Mouse (Mus musculus) small intestine, adult 2 months (tissue): ENCODE measurements around the gene Mapkapk5. TPM values are rescaled to one million over a fixed set of nuclear protein-coding genes. Genes with fewer than 3 reads are reported as not detected.

Source experiments
- H3K27ac ChIP-seq: fragments of 200-500 bp; 2 replicates; pipeline ENCODE4 v1.5.1; 2012; ENCODE audit warnings: low read depth, low read length, control low read depth, inconsistent platforms; ENCODE audit not compliant: insufficient read depth
- H3K27me3 ChIP-seq: fragments of 200-500 bp; 2 replicates; pipeline ENCODE4 v1.6.1; 2012; ENCODE audit warnings: mild to moderate bottlenecking, moderate library complexity, low read length, inconsistent platforms; ENCODE audit not compliant: control insufficient read depth, insufficient read depth
- H3K36me3 ChIP-seq: fragments of 200-500 bp; 2 replicates; pipeline ENCODE4 v1.6.1; 2012; ENCODE audit warnings: mild to moderate bottlenecking, low read length, control low read depth, inconsistent platforms; ENCODE audit not compliant: control insufficient read depth, insufficient read depth
- H3K4me1 ChIP-seq: fragments of 200-500 bp; 2 replicates; pipeline ENCODE4 v1.6.1; 2012; ENCODE audit warnings: low read length, inconsistent platforms, mixed read lengths; ENCODE audit not compliant: control insufficient read depth, insufficient read depth, insufficient read length
- H3K4me3 ChIP-seq: fragments of 200-500 bp; 2 replicates; pipeline ENCODE4 v1.5.1; 2012; ENCODE audit warnings: low read depth, mild to moderate bottlenecking, control low read depth, inconsistent platforms, low read length, moderate library complexity
- CTCF ChIP-seq: fragments of 200-500 bp; IDR thresholded peaks from 2 replicates; pipeline ENCODE4 v1.5.1; 2012; ENCODE audit warnings: low read depth, mild to moderate bottlenecking, control low read depth, inconsistent platforms, low read length, moderate library complexity, mixed read lengths; ENCODE audit not compliant: insufficient replicate concordance, insufficient read length; ENCODE audit errors: extremely low read depth
- POLR2A ChIP-seq: fragments of 200-500 bp; IDR thresholded peaks from 2 replicates; pipeline ENCODE4 v1.6.1; 2012; ENCODE audit warnings: low read depth, mild to moderate bottlenecking, control low read depth, inconsistent platforms, low read length, moderate library complexity
- WGBS: fragments of 180-500 bp; shearing (Covaris S2); methylation state at CpG from one replicate; pipeline ENCODE4 v1.1.7; 2018; 5-methylcytosine and 5-hydroxymethylcytosine counted together
- polyA plus RNA-seq: library from polyadenylated mRNA; depleted of rRNA; stranded (reverse); fragments of >200 nt; gene quantifications from 2 replicates; pipeline ENCODE4 v1.2.3, GENCODE M21; 2012; rRNA removed

Gene Mapkapk5
- 20.4 and 36.5 TPM in 2 replicates for polyA plus RNA-seq

DNA sequence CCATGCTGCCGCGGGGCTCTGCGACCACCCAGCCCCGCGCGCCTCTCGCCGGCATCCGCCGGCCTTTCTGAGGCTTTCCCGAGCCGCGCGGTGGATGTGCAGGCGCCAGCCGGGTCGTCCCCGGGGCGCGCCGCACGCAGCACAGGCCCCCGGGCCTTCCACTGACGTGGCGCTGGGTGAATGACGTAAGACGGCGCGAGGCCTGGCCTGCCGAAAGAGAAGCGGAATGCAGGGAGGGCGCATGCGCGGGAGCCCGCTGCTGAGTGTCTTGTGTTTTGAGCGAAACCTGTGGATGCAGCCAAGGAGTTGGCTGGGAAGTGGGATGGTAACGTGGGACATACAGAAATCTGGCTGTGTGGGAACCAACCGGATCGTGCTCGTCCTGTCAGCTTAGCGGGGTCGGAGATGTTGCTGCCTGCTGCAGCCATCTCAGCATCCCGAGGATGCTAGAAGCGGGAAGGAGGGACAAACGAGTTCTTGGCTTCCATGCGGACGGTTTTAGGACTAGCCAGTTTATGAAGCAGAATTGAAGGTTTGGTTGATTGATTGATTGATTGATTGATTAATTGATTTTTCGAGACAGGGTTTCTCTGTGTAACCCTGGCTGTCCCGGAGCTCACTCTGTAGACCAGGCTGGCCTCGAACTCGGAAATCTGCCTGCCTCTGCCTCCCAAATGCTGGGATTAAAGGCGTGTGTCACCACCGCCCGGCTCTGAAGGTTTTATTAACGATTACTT is at the start of gene Mapkapk5:
Gene Mapkapk5, minus strand, starts transcription at position 113 of the 737 bp plus-strand sequence.
- Histone ChIP-seq H3K4me3 (peak within 1 kb of the TSS; percentile 75), H3K27me3 (no peaks in the 10 kb centered on the region; the same call in 1 of the 2 replicates), H3K36me3 (no peaks in the 10 kb centered on the region), H3K4me1 (peaks cover 3% of the 10 kb centered on the region; the same call in 1 of the 2 replicates), H3K27ac (peak within 1 kb of the TSS; percentile 76)
- TF ChIP-seq CTCF (no peak), POLR2A (no peak)
- WGBS: under 1% methylated on average over 55 of the region's 55 CpGs

DNA sequence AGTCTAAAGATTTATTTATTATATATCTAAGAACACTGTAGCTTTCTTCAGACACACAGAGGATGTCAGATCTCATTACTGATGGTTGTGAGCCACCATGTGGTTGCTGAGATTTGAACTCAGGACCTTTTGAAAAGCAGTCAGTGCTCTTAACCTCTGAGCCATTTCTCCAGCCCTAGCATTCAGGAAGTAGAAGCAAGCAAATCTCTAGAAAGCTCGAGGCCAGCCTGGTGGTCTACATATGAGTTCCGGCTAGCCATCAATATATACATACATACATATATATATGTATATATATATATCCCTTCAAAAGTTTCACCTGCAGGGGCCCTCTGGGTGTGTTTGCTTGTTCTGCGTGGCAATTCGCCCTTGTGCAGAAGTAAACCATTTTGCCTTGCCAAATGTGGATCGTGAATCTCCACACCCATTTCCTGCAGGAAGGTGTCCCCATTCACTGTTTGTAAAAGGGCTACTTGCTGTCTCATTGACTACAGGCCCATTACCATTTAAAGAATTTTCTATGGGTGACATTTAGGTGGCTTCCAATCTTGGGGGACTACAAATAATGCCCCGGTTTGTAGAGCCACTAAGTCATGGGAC is 49.1 kb upstream of the Mapkapk5 start:
- Histone ChIP-seq H3K4me1 (peaks cover 6% of the 10 kb centered on the region), H3K27ac (no peak overlapping the region), H3K36me3 (no peaks in the 10 kb centered on the region), H3K4me3 (no peak overlapping the region), H3K27me3 (no peaks in the 10 kb centered on the region)
- TF ChIP-seq CTCF: no peak
- no peak for TF ChIP-seq POLR2A
- WGBS: 37% methylated on average over 6 of the region's 6 CpGs

DNA sequence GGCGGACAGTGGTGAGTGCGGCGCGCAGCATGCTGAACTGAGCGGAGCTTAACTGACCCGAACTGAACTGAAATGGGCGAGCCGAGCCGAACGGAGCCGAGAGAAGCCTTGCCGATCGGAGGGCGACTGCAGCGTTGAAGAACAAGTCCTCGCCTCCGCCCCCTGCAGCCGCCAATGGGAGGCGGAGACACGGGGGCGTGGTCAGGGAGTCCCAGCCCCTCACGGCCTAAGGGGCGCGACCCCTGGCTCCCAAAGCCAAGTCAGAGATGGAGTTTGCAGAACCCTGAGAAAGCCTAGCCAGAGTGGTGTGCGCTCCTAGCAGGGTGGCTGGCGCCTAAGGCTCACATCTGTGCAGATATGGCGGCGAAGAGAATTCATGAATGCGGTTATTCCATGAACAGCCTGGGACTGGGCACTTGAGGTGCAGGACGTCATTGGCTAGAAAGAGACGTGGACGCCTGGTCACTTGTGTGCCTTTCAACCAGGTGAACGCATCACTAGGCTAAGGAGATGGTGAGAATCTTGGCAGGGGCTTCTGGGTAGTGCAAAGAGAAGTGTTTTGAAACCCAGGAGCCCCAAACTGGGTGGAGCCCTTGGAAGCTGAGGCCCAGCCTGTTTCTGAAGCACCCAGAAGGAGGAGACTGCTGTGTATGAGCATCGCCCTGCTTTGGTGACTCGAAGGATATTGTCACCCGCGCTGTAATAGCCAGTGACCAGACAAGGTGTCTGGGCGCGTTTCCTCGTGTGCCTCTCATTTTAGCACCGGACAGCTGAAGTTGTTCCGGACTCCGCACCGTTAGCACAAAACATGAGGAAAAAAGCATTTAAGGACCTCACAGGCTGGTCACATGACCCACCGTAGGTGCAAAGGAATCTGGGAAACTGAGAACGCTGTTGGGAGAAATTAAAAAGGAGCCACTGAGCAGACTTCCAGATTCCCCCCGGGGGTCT is 48.0 kb upstream of the Mapkapk5 start, which contains the start of gene Aldh2:
Gene Aldh2, minus strand, starts transcription at position 374 of the 951 bp plus-strand sequence.
- Histone ChIP-seq H3K27me3 (no peaks in the 10 kb centered on the region), H3K36me3 (no peaks in the 10 kb centered on the region), H3K4me1 (peaks cover 6% of the 10 kb centered on the region), H3K27ac (peak within 1 kb of the TSS; percentile 86), H3K4me3 (peak within 1 kb of the TSS; percentile 79)
- TF ChIP-seq CTCF (no peak), POLR2A (peak; percentile 80)
- WGBS: under 1% methylated on average over 47 of the region's 47 CpGs

DNA sequence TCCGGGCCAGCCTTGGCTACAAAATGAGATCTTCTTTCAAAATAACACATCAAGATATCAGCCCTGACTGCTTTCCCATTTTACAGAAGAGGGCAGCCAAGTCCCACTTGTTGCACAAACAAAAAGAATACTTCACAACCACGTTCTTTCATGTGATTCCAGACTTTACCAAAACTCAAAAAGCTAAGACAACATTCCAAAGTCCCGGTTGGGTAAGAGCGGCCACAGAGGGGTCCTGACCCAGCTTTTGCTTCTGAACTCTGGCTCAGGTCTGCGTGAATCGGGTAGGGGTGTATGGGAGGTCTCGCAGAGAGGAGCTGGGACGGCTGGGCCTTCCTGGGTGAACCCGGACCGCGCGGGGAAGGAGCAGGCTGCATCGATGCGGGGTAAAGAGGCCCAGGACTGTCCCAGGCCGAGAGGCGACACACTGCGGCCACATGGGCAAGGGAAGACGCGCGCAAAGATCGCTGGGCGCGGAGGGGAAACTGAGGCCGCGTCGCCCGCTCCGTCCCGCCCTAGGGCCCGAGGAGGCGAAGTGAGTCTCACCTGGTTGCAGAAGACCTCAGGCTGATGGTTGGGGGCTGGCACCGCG is 47.2 kb upstream of the Mapkapk5 start:
- Histone ChIP-seq H3K36me3 (no peaks in the 10 kb centered on the region), H3K27me3 (no peaks in the 10 kb centered on the region), H3K4me1 (peaks cover 6% of the 10 kb centered on the region), H3K27ac (peak overlapping the region; percentile 86), H3K4me3 (peak overlapping the region; percentile 79)
- WGBS: 5% methylated on average over 33 of the region's 33 CpGs
- no peak for TF ChIP-seq CTCF
- TF ChIP-seq POLR2A: no peak

DNA sequence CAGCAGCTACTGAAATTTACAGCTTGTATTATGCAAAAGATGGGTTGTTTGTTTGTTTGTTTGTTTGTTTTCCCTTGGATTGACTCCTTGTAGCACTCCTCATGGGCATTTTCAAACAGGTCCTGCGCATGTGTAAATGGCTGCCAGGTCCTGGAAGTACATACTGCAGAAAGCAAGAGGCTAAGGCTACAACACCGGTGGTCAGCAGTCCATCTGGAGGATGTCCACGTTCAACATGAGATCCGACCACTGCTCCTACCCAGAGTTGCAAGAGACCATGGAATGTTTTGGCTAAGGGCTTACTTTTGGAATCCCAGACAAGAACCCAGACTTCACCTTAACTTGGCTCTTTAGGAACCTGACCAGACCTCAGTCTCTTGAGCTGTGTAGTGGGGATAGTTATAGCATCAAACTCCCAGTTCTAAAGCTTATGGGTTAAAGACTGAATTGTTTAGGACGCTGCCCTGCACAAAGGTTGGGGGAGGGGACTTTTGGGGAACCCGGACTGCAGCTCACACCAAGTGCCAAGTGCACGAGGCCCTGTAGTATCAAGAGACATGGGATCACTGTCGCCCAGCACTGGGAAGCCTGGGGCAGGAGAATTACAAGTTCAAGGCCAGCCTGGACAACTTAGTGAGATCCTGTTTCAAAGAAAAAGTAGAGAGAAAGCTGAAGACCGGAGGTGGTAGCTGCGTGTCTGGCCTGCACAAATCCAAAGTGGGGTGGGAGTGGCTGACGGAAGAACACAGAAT is 46.5 kb upstream of the Mapkapk5 start:
- H3K4me1 ChIP-seq: peaks cover 6% of the 10 kb centered on the region; the same call in 1 of the 2 replicates
- H3K4me3 ChIP-seq: peak overlapping the region; percentile 79
- TF ChIP-seq CTCF (no peak), POLR2A (no peak)
- H3K36me3 ChIP-seq: no peaks in the 10 kb centered on the region
- H3K27ac ChIP-seq: peak overlapping the region; percentile 15; the same call in 1 of the 2 replicates
- no peaks in the 10 kb centered on the region for H3K27me3 ChIP-seq
- 68% methylated on average over 11 of the region's 11 CpGs for WGBS
